Mouse (Mus musculus) limb, embryonic 10.5 days (tissue): ENCODE measurements around the gene Myo9b. TPM values are rescaled to one million over a fixed set of nuclear protein-coding genes. Genes with fewer than 3 reads are reported as not detected.
"Not testable (repeated sequence)": the region's sequence is repeated elsewhere in the genome, so short reads cannot be mapped to it uniquely, and the experiment has no call there.

Experiments
- DNase-seq: peaks from one replicate; pipeline ENCODE4 v3.0.0-alpha.2; 2017; ENCODE audit warnings: low spot score
- H3K27ac ChIP-seq: fragments of 300-500 bp; sonication (generic); 2 replicates; pipeline ENCODE4 v1.5.1; 2016; ENCODE audit warnings: mild to moderate bottlenecking
- H3K27me3 ChIP-seq: fragments of 300-500 bp; sonication (generic); 2 replicates; pipeline ENCODE4 v1.6.1; 2016; ENCODE audit warnings: low read depth, mild to moderate bottlenecking; ENCODE audit not compliant: poor library complexity, severe bottlenecking
- H3K36me3 ChIP-seq: fragments of 300-500 bp; sonication (generic); 2 replicates; pipeline ENCODE4 v1.6.1; 2016; ENCODE audit warnings: mild to moderate bottlenecking, moderate library complexity
- H3K4me1 ChIP-seq: fragments of 300-500 bp; sonication (generic); 2 replicates; pipeline ENCODE4 v1.6.1; 2016
- H3K4me3 ChIP-seq: fragments of 300-500 bp; sonication (generic); 2 replicates; pipeline ENCODE4 v1.5.1; 2016; ENCODE audit warnings: mild to moderate bottlenecking, moderate library complexity
- H3K9me3 ChIP-seq: fragments of 300-500 bp; sonication (generic); replicated peaks from 2 replicates; pipeline ENCODE4 v1.6.1; 2016; ENCODE audit warnings: mild to moderate bottlenecking
- WGBS: fragments of 180-500 bp; shearing (Covaris S2); methylation state at CpG from one replicate; pipeline ENCODE4 v1.1.7; 2016; 5-methylcytosine and 5-hydroxymethylcytosine counted together
- polyA plus RNA-seq: library from polyadenylated mRNA; unstranded; fragments of >200 nt; fragmentation: Nextera tagmentation; extraction: Ambion mirVana; gene quantifications from 2 replicates; pipeline ENCODE4 v1.2.1, GENCODE M21; 2016

Myo9b gene
- 29.3 and 35.4 TPM in 2 replicates for polyA plus RNA-seq

GRCm38 (mm10) chr8:71272286-71273150 is at the start of gene Myo9b, which contains the start of gene Haus8:
Gene Myo9b (plus strand): TSS chr8:71272714.
Gene Haus8 (minus strand): TSS chr8:71272934.
- no peaks in the 10 kb centered on the region for H3K27me3 ChIP-seq
- WGBS = under 1% methylated on average over 84 of the region's 84 CpGs
- peak; percentile 95 for DNase-seq
- H3K4me3 ChIP-seq = peak within 1 kb of the TSS; percentile 63
- no peaks in the 10 kb centered on the region for H3K9me3 ChIP-seq
- peaks cover 23% of the 10 kb centered on the region for H3K4me1 ChIP-seq
- H3K27ac ChIP-seq = peak within 1 kb of the TSS; percentile 90
- peaks cover 17% of the 10 kb centered on the region for H3K36me3 ChIP-seq

- no peak overlapping the region for H3K4me3 ChIP-seq
- no peaks in the 10 kb centered on the region for H3K9me3 ChIP-seq
- no peak overlapping the region for H3K27ac ChIP-seq
- 49% methylated on average over 2 of the region's 2 CpGs for WGBS
- no peaks in the 10 kb centered on the region for H3K36me3 ChIP-seq
- H3K4me1 ChIP-seq = no peaks in the 10 kb centered on the region
- H3K27me3 ChIP-seq = no peaks in the 10 kb centered on the region
- DNase-seq = no peak
These were observed 48.0 kb upstream of the Myo9b start for GRCm38 (mm10) chr8:71224560-71224959.

GRCm38 (mm10) chr8:71242757-71243156 is 29.8 kb upstream of the Myo9b start:
- no peaks in the 10 kb centered on the region for H3K9me3 ChIP-seq
- H3K27me3 ChIP-seq = no peaks in the 10 kb centered on the region
- WGBS = 77% methylated on average over 2 of the region's 2 CpGs
- H3K4me1 ChIP-seq = no peaks in the 10 kb centered on the region
- no peak overlapping the region for H3K4me3 ChIP-seq
- peaks cover 4% of the 10 kb centered on the region; the same call in 1 of the 2 replicates for H3K36me3 ChIP-seq
- H3K27ac ChIP-seq = no peak overlapping the region
- no peak for DNase-seq

- Histone ChIP-seq H3K27me3 (no peaks in the 10 kb centered on the region), H3K4me1 (no peaks in the 10 kb centered on the region), H3K36me3 (peaks cover 35% of the 10 kb centered on the region), H3K4me3 (no peak overlapping the region), H3K9me3 (no peaks in the 10 kb centered on the region), H3K27ac (no peak overlapping the region)
- no peak for DNase-seq
- 94% methylated on average over 1 of the region's 1 CpGs for WGBS
These were observed 24.3 kb upstream of the Myo9b start for GRCm38 (mm10) chr8:71248203-71248602.

GRCm38 (mm10) chr8:71256545-71257232 is 15.8 kb upstream of the Myo9b start:
- no peaks in the 10 kb centered on the region for H3K9me3 ChIP-seq
- DNase-seq = peak; percentile 6
- H3K27me3 ChIP-seq = no peaks in the 10 kb centered on the region
- no peaks in the 10 kb centered on the region for H3K4me1 ChIP-seq
- no peak overlapping the region for H3K27ac ChIP-seq
- WGBS = 94% methylated on average over 3 of the region's 3 CpGs
- H3K36me3 ChIP-seq = peaks cover 70% of the 10 kb centered on the region
- H3K4me3 ChIP-seq = no peak overlapping the region

GRCm38 (mm10) chr8:71261234-71261633 is 11.3 kb upstream of the Myo9b start:
- no peak overlapping the region for H3K4me3 ChIP-seq
- no peaks in the 10 kb centered on the region for H3K4me1 ChIP-seq
- H3K27ac ChIP-seq = no peak overlapping the region
- DNase-seq = peak; percentile 21
- H3K27me3 ChIP-seq = no peaks in the 10 kb centered on the region
- peaks cover 57% of the 10 kb centered on the region for H3K36me3 ChIP-seq
- no peaks in the 10 kb centered on the region for H3K9me3 ChIP-seq

- no peaks in the 10 kb centered on the region for H3K9me3 ChIP-seq
- no peak overlapping the region for H3K27ac ChIP-seq
- H3K27me3 ChIP-seq = no peaks in the 10 kb centered on the region
- no peak for DNase-seq
- peaks cover 11% of the 10 kb centered on the region for H3K4me1 ChIP-seq
- peaks cover 40% of the 10 kb centered on the region for H3K36me3 ChIP-seq
- 95% methylated on average over 2 of the region's 2 CpGs for WGBS
- H3K4me3 ChIP-seq = no peak overlapping the region
These were observed 4.8 kb upstream of the Myo9b start for GRCm38 (mm10) chr8:71267690-71268089.

GRCm38 (mm10) chr8:71268286-71268685 is 4.2 kb upstream of the Myo9b start:
- not testable (repeated sequence) for H3K27ac ChIP-seq, H3K27me3 ChIP-seq, H3K9me3 ChIP-seq, DNase-seq, H3K4me3 ChIP-seq
- Histone ChIP-seq H3K36me3 (peaks cover 34% of the 10 kb centered on the region), H3K4me1 (peaks cover 15% of the 10 kb centered on the region)
- WGBS = 95% methylated on average over 6 of the region's 6 CpGs

GRCm38 (mm10) chr8:71271630-71272029 is 884 bp upstream of the Myo9b start:
- Histone ChIP-seq H3K27me3 (no peaks in the 10 kb centered on the region), H3K9me3 (no peaks in the 10 kb centered on the region), H3K4me1 (peaks cover 23% of the 10 kb centered on the region), H3K4me3 (peak overlapping the region; percentile 63), H3K27ac (peak overlapping the region; percentile 90), H3K36me3 (peaks cover 24% of the 10 kb centered on the region)
- 32% methylated on average over 5 of the region's 5 CpGs for WGBS
- no peak for DNase-seq

- DNase-seq = peak; percentile 53
- Histone ChIP-seq H3K36me3 (peaks cover 13% of the 10 kb centered on the region; the same call in 1 of the 2 replicates), H3K4me3 (peak overlapping the region; percentile 63), H3K27me3 (no peaks in the 10 kb centered on the region), H3K4me1 (peaks cover 23% of the 10 kb centered on the region), H3K27ac (peak overlapping the region; percentile 90), H3K9me3 (no peaks in the 10 kb centered on the region)
- WGBS = under 1% methylated on average over 14 of the region's 14 CpGs
These were observed 617 bp downstream of the Myo9b start for GRCm38 (mm10) chr8:71273151-71273510.

- Histone ChIP-seq H3K27me3 (no peaks in the 10 kb centered on the region), H3K36me3 (peaks cover 8% of the 10 kb centered on the region; the same call in 1 of the 2 replicates), H3K27ac (no peak overlapping the region), H3K9me3 (no peaks in the 10 kb centered on the region), H3K4me3 (no peak overlapping the region), H3K4me1 (peaks cover 23% of the 10 kb centered on the region)
- DNase-seq = no peak
These were observed 2.0 kb downstream of the Myo9b start for GRCm38 (mm10) chr8:71274478-71274877.

- Histone ChIP-seq H3K4me1 (peaks cover 23% of the 10 kb centered on the region), H3K36me3 (peaks cover 8% of the 10 kb centered on the region; the same call in 1 of the 2 replicates), H3K27ac (no peak overlapping the region), H3K4me3 (no peak overlapping the region), H3K27me3 (no peaks in the 10 kb centered on the region), H3K9me3 (no peaks in the 10 kb centered on the region)
- DNase-seq = no peak
- 95% methylated on average over 3 of the region's 3 CpGs for WGBS
These were observed 3.7 kb downstream of the Myo9b start for GRCm38 (mm10) chr8:71276166-71276565.

- DNase-seq, H3K4me1 ChIP-seq, H3K9me3 ChIP-seq, H3K27ac ChIP-seq, H3K4me3 ChIP-seq, H3K27me3 ChIP-seq, H3K36me3 ChIP-seq: not testable (repeated sequence)
- 94% methylated on average over 1 of the region's 1 CpGs for WGBS
These were observed 6.9 kb downstream of the Myo9b start for GRCm38 (mm10) chr8:71279409-71279808.
